Mouse (Mus musculus): Measurements from ENCODE around the gene Ccp110. TPM values are rescaled to one million over a fixed set of nuclear protein-coding genes. Genes with fewer than 3 reads are reported as not detected.

The Ccp110 gene
- polyA plus RNA-seq, 1 experiment: 1.5 TPM

DNA sequence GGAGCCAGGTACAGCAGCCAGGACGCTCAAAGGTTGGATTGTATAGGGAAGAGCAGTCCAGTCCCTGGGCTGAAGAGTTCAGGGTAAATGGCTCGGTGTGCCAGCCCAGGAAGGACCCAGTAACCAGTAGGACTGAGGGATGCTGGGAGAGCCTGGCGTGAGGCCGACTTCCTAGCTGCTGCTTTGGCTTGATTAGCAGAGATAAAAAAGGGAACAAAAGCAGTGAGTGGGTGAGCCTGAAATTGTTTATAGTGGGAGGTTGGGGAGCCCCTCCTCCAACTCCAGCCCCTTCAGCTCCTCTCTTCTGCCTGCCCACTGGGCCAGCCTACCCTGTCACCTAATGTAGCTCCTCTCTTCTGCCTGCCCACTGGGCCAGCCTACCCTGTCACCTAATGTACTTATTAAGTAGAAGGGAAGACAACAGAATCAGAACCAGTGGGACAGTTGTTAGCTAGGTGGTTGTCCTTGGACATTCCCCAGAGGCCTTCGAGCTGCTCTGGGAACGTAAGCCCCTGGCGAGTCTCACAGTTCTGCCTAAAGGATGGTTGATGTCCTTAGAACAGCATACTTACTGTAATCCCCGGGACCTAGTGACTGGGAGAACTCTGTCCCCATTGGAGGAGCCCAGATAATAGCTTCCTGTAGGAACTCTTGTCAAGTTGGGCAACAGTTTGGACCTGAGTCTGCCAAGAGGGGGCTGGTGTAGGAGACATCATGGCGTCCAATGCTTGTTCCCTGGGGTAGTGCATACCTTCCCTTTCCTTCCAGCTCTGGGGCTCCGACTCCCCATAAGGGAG, 65.4 kb downstream of the Ccp110 start:
- DNase-seq (ENCODE audit: low read depth in 1 of 2, low spot score in 2 of 2): no peak
- H3K4me1 ChIP-seq (ENCODE audit: control insufficient read depth, insufficient read depth, insufficient read length): 0 out of 2 replicates have a peak, but pooled peaks cover 2% of the 10 kb centered on the region
- WGBS: 73% methylated on average over 10 of the region's 10 CpGs
- H3K27ac ChIP-seq (ENCODE audit: insufficient read depth, low read length): no peak overlapping the region
- TF ChIP-seq CTCF (IDR thresholded peaks at IDR 0.05; ENCODE audit: extremely low read depth, insufficient read depth, insufficient read length, insufficient replicate concordance): no peak
- no peak for TF ChIP-seq POLR2A (IDR thresholded peaks at IDR 0.05; ENCODE audit: low read depth, low read length)
- no peak overlapping the region for H3K4me3 ChIP-seq (ENCODE audit: extremely low read depth, insufficient read depth, insufficient read length)
- H3K27me3 ChIP-seq (ENCODE audit: control insufficient read depth, insufficient read depth, low read length): no peaks in the 10 kb centered on the region
- H3K36me3 ChIP-seq (ENCODE audit: control insufficient read depth, insufficient read depth, low read length): peaks cover 12% of the 10 kb centered on the region; the same call in 1 of the 2 replicates

DNA sequence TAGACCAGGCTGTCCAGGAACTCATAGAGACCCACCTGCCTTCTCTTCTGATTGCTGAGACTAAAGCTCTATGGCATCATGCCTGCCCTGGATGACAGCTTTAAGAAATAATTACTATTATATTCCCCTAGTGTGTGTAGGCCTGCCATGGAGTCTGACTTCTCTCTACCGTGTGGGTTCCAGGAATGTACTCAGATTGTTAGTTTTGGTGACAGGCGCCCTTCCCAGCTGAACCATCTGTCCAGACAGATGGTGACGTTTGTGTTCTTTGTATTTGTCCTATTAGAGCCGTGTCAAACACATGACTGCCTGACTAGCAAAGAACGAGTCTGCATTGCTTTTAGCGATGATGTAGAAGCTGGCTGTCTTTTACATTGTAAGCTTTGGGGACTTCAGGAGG, 66.2 kb downstream of the Ccp110 start:
- Histone ChIP-seq H3K27ac (ENCODE audit: insufficient read depth, low read length) (no peak overlapping the region), H3K36me3 (ENCODE audit: control insufficient read depth, insufficient read depth, low read length) (peaks cover 16% of the 10 kb centered on the region), H3K27me3 (ENCODE audit: control insufficient read depth, insufficient read depth, low read length) (no peaks in the 10 kb centered on the region), H3K4me1 (ENCODE audit: control insufficient read depth, insufficient read depth, insufficient read length) (0 out of 2 replicates have a peak, but pooled peaks cover 2% of the 10 kb centered on the region), H3K4me3 (ENCODE audit: extremely low read depth, insufficient read depth, insufficient read length) (no peak overlapping the region)
- TF ChIP-seq POLR2A (IDR thresholded peaks at IDR 0.05; ENCODE audit: low read depth, low read length) (no peak), CTCF (IDR thresholded peaks at IDR 0.05; ENCODE audit: extremely low read depth, insufficient read depth, insufficient read length, insufficient replicate concordance) (no peak)
- DNase-seq (ENCODE audit: low read depth in 1 of 2, low spot score in 2 of 2): no peak
- WGBS: 92% methylated on average over 6 of the region's 6 CpGs

DNA sequence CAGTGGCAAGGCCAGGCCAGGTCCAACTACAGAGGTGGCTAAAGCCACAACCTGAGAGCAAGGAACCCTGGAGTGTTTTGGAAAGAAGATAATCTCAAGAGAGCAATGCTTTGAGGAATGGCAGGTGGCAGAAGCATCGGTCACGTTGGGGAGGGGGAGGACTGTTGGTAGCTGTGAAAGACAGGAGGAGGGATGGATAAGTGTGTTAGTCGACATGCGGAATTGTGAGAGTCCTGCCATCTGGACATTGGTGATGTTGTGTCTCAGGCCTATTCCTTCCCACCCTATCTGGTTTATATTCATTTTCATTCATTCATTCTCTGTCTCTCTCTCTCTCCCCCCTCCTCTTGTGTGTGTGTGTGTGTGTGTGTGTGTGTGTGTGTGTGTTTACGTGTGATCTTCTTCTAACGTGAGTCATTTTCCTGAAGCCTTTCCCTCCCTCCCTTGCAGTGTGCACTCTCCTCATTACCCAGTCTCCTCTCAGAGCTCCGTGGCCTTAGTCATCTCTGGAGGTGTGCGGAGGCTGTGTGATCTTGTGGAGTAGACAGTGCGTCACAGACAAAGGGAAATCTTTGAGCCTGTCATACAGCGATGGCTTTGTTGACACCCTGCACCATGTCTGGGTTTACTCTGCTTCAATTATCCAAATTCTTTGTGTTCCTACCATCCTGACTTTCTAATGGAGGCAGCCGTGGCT, 71.1 kb downstream of the Ccp110 start:
- Histone ChIP-seq H3K4me1 (ENCODE audit: control insufficient read depth, insufficient read depth, insufficient read length) (no peaks in the 10 kb centered on the region), H3K36me3 (ENCODE audit: control insufficient read depth, insufficient read depth, low read length) (peaks cover 11% of the 10 kb centered on the region), H3K27ac (ENCODE audit: insufficient read depth, low read length) (no peak overlapping the region), H3K27me3 (ENCODE audit: control insufficient read depth, insufficient read depth, low read length) (no peaks in the 10 kb centered on the region), H3K4me3 (ENCODE audit: extremely low read depth, insufficient read depth, insufficient read length) (no peak overlapping the region)
- no peak for TF ChIP-seq CTCF (IDR thresholded peaks at IDR 0.05; ENCODE audit: extremely low read depth, insufficient read depth, insufficient read length, insufficient replicate concordance)
- no peak for TF ChIP-seq POLR2A (IDR thresholded peaks at IDR 0.05; ENCODE audit: low read depth, low read length)
- 90% methylated on average over 11 of the region's 11 CpGs for WGBS
- no peak for DNase-seq (ENCODE audit: low read depth in 1 of 2, low spot score in 2 of 2)

DNA sequence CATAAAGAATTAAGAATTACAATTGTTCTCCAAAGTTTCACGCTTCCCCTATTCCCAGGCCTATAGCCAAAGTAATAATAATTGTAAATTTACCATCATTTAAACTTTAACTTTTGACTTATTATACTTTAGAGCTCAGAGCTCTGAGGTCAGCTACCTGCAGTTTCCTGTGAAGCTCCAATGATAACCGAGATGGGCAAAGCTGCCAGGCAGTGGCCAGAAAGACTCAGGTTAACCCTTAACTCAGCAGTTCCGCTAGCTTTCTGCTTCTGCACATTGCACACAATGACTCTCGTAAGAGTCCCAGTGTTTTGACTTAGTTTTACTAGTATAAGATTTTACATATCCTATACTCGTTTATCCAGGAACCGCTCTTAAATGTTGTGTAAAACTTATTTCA, 73.7 kb downstream of the Ccp110 start:
- TF ChIP-seq CTCF (IDR thresholded peaks at IDR 0.05; ENCODE audit: extremely low read depth, insufficient read depth, insufficient read length, insufficient replicate concordance): no peak
- no peak for TF ChIP-seq POLR2A (IDR thresholded peaks at IDR 0.05; ENCODE audit: low read depth, low read length)
- no peak for DNase-seq (ENCODE audit: low read depth in 1 of 2, low spot score in 2 of 2)

More for the DNA sequence above, 73.7 kb downstream of the Ccp110 start:
- 93% methylated on average over 6 of the region's 6 CpGs for WGBS
- Histone ChIP-seq H3K4me1 (ENCODE audit: control insufficient read depth, insufficient read depth, insufficient read length) (no peaks in the 10 kb centered on the region), H3K27ac (ENCODE audit: insufficient read depth, low read length) (no peak overlapping the region), H3K36me3 (ENCODE audit: control insufficient read depth, insufficient read depth, low read length) (peaks cover 8% of the 10 kb centered on the region; the same call in 1 of the 2 replicates), H3K4me3 (ENCODE audit: extremely low read depth, insufficient read depth, insufficient read length) (no peak overlapping the region), H3K27me3 (ENCODE audit: control insufficient read depth, insufficient read depth, low read length) (no peaks in the 10 kb centered on the region)

Other genes starting within 250 kb of the Ccp110 start
- 7.6 and 10.4 TPM in 2 replicates for gene Itpripl2, start 220.6 kb upstream of the Ccp110 start, polyA plus RNA-seq (2012; rRNA removed)
- gene Coq7, start 179.2 kb upstream of the Ccp110 start, polyA plus RNA-seq (2012; rRNA removed): 10.9 and 13.2 TPM in 2 replicates
- 0.07 and 0.08 TPM in 2 replicates for gene Tmc7, start 127.8 kb upstream of the Ccp110 start, polyA plus RNA-seq (2012; rRNA removed)
- 0.02 TPM in 1 of 2 replicates, not detected in the other for gene Tmc5, start 115.3 kb upstream of the Ccp110 start, polyA plus RNA-seq (2012; rRNA removed)
- gene Gde1, start 6.8 kb upstream of the Ccp110 start, polyA plus RNA-seq (2012; rRNA removed): 43.8 and 96.5 TPM in 2 replicates
- gene Vps35l, start 27.7 kb downstream of the Ccp110 start, polyA plus RNA-seq (2012; rRNA removed): 27.6 and 31.3 TPM in 2 replicates
- 0.32 and 0.48 TPM in 2 replicates for gene Iqck, start 143.2 kb downstream of the Ccp110 start, polyA plus RNA-seq (2012; rRNA removed)
- 4.1 and 4.5 TPM in 2 replicates for gene Knop1, start 143.7 kb downstream of the Ccp110 start, polyA plus RNA-seq (2012; rRNA removed)